Mouse (Mus musculus) neural tube, embryonic 12.5 days (tissue): ENCODE measurements around the gene Tor1aip2. TPM values are rescaled to one million over a fixed set of nuclear protein-coding genes. Genes with fewer than 3 reads are reported as not detected.
A peak's percentile ranks its signal among the peaks of the same experiment; 100 is the strongest.

Experiments used
- ATAC-seq: fragments of 200-750 bp; cut with Nextera tagmentation; 2 replicates; pipeline ENCODE4 v1.8.0; 2017; ENCODE audit warnings: low read depth, mild to moderate bottlenecking, moderate TSS enrichment, moderate library complexity; ENCODE audit not compliant: low FRiP score
- H3K27ac ChIP-seq: fragments of 300-500 bp; sonication (generic); 2 replicates; pipeline ENCODE4 v1.5.1; 2016
- H3K27me3 ChIP-seq: fragments of 300-500 bp; sonication (generic); replicated peaks from 2 replicates; pipeline ENCODE4 v1.6.1; 2016; ENCODE audit warnings: mild to moderate bottlenecking
- H3K36me3 ChIP-seq: fragments of 300-500 bp; sonication (generic); 2 replicates; pipeline ENCODE4 v1.6.1; 2016; ENCODE audit warnings: mild to moderate bottlenecking
- H3K4me1 ChIP-seq: fragments of 300-500 bp; sonication (generic); 2 replicates; pipeline ENCODE4 v1.6.1; 2016
- H3K4me2 ChIP-seq: fragments of 300-500 bp; sonication (generic); replicated peaks from 2 replicates; pipeline ENCODE4 v1.6.1; 2016; ENCODE audit warnings: mild to moderate bottlenecking
- H3K4me3 ChIP-seq: fragments of 300-500 bp; sonication (generic); 2 replicates; pipeline ENCODE4 v1.5.1; 2016
- H3K9ac ChIP-seq: fragments of 300-500 bp; sonication (generic); 2 replicates; pipeline ENCODE4 v1.6.1; 2016; ENCODE audit warnings: mild to moderate bottlenecking
- H3K9me3 ChIP-seq: fragments of 300-500 bp; sonication (generic); 2 replicates; pipeline ENCODE4 v1.6.1; 2016; ENCODE audit warnings: mild to moderate bottlenecking
- WGBS: fragments of 180-500 bp; shearing (Covaris S2); methylation state at CpG from one replicate; pipeline ENCODE4 v1.1.7; 2016; 5-methylcytosine and 5-hydroxymethylcytosine counted together
- polyA plus RNA-seq: library from polyadenylated mRNA; unstranded; fragments of >200 nt; fragmentation: Nextera tagmentation; extraction: Ambion mirVana; gene quantifications from 2 replicates; pipeline ENCODE4 v1.2.1, GENCODE M21; 2016

Gene Tor1aip2
- polyA plus RNA-seq, 1 experiment from 2014 or later: 90.9 TPM

GRCm38 (mm10) chr1:156043027-156043426 is 7.8 kb downstream of the Tor1aip2 start:
- Histone ChIP-seq H3K9me3 (no peaks in the 10 kb centered on the region), H3K4me2 (no peak overlapping the region), H3K4me3 (no peak overlapping the region), H3K36me3 (peaks cover 21% of the 10 kb centered on the region; the same call in 1 of the 2 replicates), H3K27me3 (no peaks in the 10 kb centered on the region), H3K9ac (no peak overlapping the region), H3K4me1 (peaks cover 12% of the 10 kb centered on the region), H3K27ac (no peak overlapping the region)
- 30% methylated on average over 4 of the region's 4 CpGs for WGBS
- ATAC-seq: no peak

- no peak overlapping the region for H3K4me3 ChIP-seq
- 83% methylated on average over 5 of the region's 5 CpGs for WGBS
- peaks cover 26% of the 10 kb centered on the region for H3K36me3 ChIP-seq
- no peak overlapping the region for H3K9ac ChIP-seq
- no peak for ATAC-seq
- H3K9me3 ChIP-seq: no peaks in the 10 kb centered on the region
- H3K4me1 ChIP-seq: peaks cover 12% of the 10 kb centered on the region
- H3K4me2 ChIP-seq: no peak overlapping the region
- no peaks in the 10 kb centered on the region for H3K27me3 ChIP-seq
- H3K27ac ChIP-seq: no peak overlapping the region
Measured at GRCm38 (mm10) chr1:156044211-156044611, 9.0 kb downstream of the Tor1aip2 start.

GRCm38 (mm10) chr1:156046688-156047087 is 11.5 kb downstream of the Tor1aip2 start:
- Histone ChIP-seq H3K9ac (no peak overlapping the region), H3K27ac (no peak overlapping the region), H3K36me3 (peaks cover 44% of the 10 kb centered on the region), H3K4me2 (no peak overlapping the region), H3K27me3 (no peaks in the 10 kb centered on the region), H3K4me1 (peaks cover 9% of the 10 kb centered on the region; the same call in 1 of the 2 replicates), H3K9me3 (no peaks in the 10 kb centered on the region), H3K4me3 (no peak overlapping the region)
- 81% methylated on average over 3 of the region's 3 CpGs for WGBS
- no peak for ATAC-seq

- Histone ChIP-seq H3K9ac (no peak overlapping the region), H3K27ac (no peak overlapping the region), H3K27me3 (no peaks in the 10 kb centered on the region), H3K4me1 (no peaks in the 10 kb centered on the region), H3K36me3 (peaks cover 30% of the 10 kb centered on the region), H3K4me2 (no peak overlapping the region), H3K9me3 (no peaks in the 10 kb centered on the region), H3K4me3 (no peak overlapping the region)
- ATAC-seq: no peak
- WGBS: 91% methylated on average over 2 of the region's 2 CpGs
Measured at GRCm38 (mm10) chr1:156058207-156058606, 23.0 kb downstream of the Tor1aip2 start.

GRCm38 (mm10) chr1:156062193-156062592 is 27.0 kb downstream of the Tor1aip2 start:
- Histone ChIP-seq H3K27ac (no peak overlapping the region), H3K4me2 (no peak overlapping the region), H3K27me3 (no peaks in the 10 kb centered on the region), H3K4me1 (no peaks in the 10 kb centered on the region), H3K9me3 (no peaks in the 10 kb centered on the region), H3K4me3 (no peak overlapping the region), H3K36me3 (peaks cover 45% of the 10 kb centered on the region), H3K9ac (no peak overlapping the region)
- ATAC-seq: no peak
- 91% methylated on average over 4 of the region's 4 CpGs for WGBS

GRCm38 (mm10) chr1:156066133-156066532 is 30.9 kb downstream of the Tor1aip2 start:
- H3K4me2 ChIP-seq: no peak overlapping the region
- H3K27me3 ChIP-seq: no peaks in the 10 kb centered on the region
- H3K9ac ChIP-seq: no peak overlapping the region
- ATAC-seq: no peak
- H3K36me3 ChIP-seq: peaks cover 41% of the 10 kb centered on the region
- H3K4me3 ChIP-seq: no peak overlapping the region
- H3K27ac ChIP-seq: no peak overlapping the region
- H3K4me1 ChIP-seq: no peaks in the 10 kb centered on the region
- WGBS: 66% methylated on average over 3 of the region's 3 CpGs
- no peaks in the 10 kb centered on the region for H3K9me3 ChIP-seq

- no peaks in the 10 kb centered on the region; the same call in 1 of the 2 replicates for H3K4me1 ChIP-seq
- no peak overlapping the region for H3K4me3 ChIP-seq
- no peak for ATAC-seq
- no peak overlapping the region for H3K9ac ChIP-seq
- 91% methylated on average over 14 of the region's 14 CpGs for WGBS
- H3K27ac ChIP-seq: no peak overlapping the region
- H3K9me3 ChIP-seq: no peaks in the 10 kb centered on the region
- no peaks in the 10 kb centered on the region for H3K27me3 ChIP-seq
- H3K36me3 ChIP-seq: peaks cover 12% of the 10 kb centered on the region
- no peak overlapping the region for H3K4me2 ChIP-seq
Measured at GRCm38 (mm10) chr1:156070106-156070505, 34.9 kb downstream of the Tor1aip2 start.

- Histone ChIP-seq H3K27ac (no peak overlapping the region), H3K36me3 (no peaks in the 10 kb centered on the region), H3K27me3 (no peaks in the 10 kb centered on the region), H3K9me3 (no peaks in the 10 kb centered on the region), H3K4me1 (no peaks in the 10 kb centered on the region; the same call in 1 of the 2 replicates), H3K9ac (no peak overlapping the region), H3K4me2 (no peak overlapping the region), H3K4me3 (no peak overlapping the region)
- no peak for ATAC-seq
- WGBS: 70% methylated on average over 15 of the region's 15 CpGs
Measured at GRCm38 (mm10) chr1:156073169-156073821, 38.1 kb downstream of the Tor1aip2 start.

GRCm38 (mm10) chr1:156074575-156074974 is 39.4 kb downstream of the Tor1aip2 start:
- H3K27ac ChIP-seq: no peak overlapping the region
- H3K4me2 ChIP-seq: no peak overlapping the region
- no peaks in the 10 kb centered on the region for H3K9me3 ChIP-seq
- no peak overlapping the region for H3K4me3 ChIP-seq
- H3K27me3 ChIP-seq: no peaks in the 10 kb centered on the region
- H3K9ac ChIP-seq: no peak overlapping the region
- H3K36me3 ChIP-seq: no peaks in the 10 kb centered on the region
- H3K4me1 ChIP-seq: no peaks in the 10 kb centered on the region; the same call in 1 of the 2 replicates
- no peak for ATAC-seq
- WGBS: 52% methylated on average over 8 of the region's 8 CpGs

- Histone ChIP-seq H3K4me3 (no peak overlapping the region), H3K36me3 (no peaks in the 10 kb centered on the region), H3K9ac (no peak overlapping the region), H3K9me3 (no peaks in the 10 kb centered on the region), H3K4me1 (no peaks in the 10 kb centered on the region; the same call in 1 of the 2 replicates), H3K27me3 (no peaks in the 10 kb centered on the region), H3K27ac (no peak overlapping the region), H3K4me2 (no peak overlapping the region)
- WGBS: 43% methylated on average over 4 of the region's 4 CpGs
- ATAC-seq: no peak
Measured at GRCm38 (mm10) chr1:156076474-156076873, 41.3 kb downstream of the Tor1aip2 start.

- 65% methylated on average over 3 of the region's 3 CpGs for WGBS
- Histone ChIP-seq H3K9me3 (no peaks in the 10 kb centered on the region), H3K4me2 (no peak overlapping the region), H3K27me3 (no peaks in the 10 kb centered on the region), H3K27ac (no peak overlapping the region), H3K36me3 (no peaks in the 10 kb centered on the region), H3K9ac (no peak overlapping the region), H3K4me1 (no peaks in the 10 kb centered on the region; the same call in 1 of the 2 replicates), H3K4me3 (no peak overlapping the region)
- no peak for ATAC-seq
Measured at GRCm38 (mm10) chr1:156077655-156078054, 42.5 kb downstream of the Tor1aip2 start.

GRCm38 (mm10) chr1:156084603-156085002 is 49.4 kb downstream of the Tor1aip2 start:
- no peak overlapping the region for H3K27ac ChIP-seq
- ATAC-seq: no peak
- no peak overlapping the region for H3K4me2 ChIP-seq

GRCm38 (mm10) chr1:156085770-156086169 is 50.6 kb downstream of the Tor1aip2 start:
- 61% methylated on average over 5 of the region's 5 CpGs for WGBS
- Histone ChIP-seq H3K36me3 (no peaks in the 10 kb centered on the region), H3K9ac (no peak overlapping the region), H3K4me2 (no peak overlapping the region), H3K27me3 (no peaks in the 10 kb centered on the region), H3K27ac (no peak overlapping the region), H3K9me3 (no peaks in the 10 kb centered on the region), H3K4me1 (peaks cover 8% of the 10 kb centered on the region; the same call in 1 of the 2 replicates), H3K4me3 (no peak overlapping the region)
- ATAC-seq: 0 out of 2 replicates have a peak, but pooled peaks have one; percentile 27

More at GRCm38 (mm10) chr1:156084603-156085002, 49.4 kb downstream of the Tor1aip2 start:
- Histone ChIP-seq H3K27me3 (no peaks in the 10 kb centered on the region), H3K36me3 (no peaks in the 10 kb centered on the region), H3K4me1 (0 out of 2 replicates have a peak, but pooled peaks cover under 1% of the 10 kb centered on the region), H3K4me3 (no peak overlapping the region), H3K9ac (no peak overlapping the region), H3K9me3 (no peaks in the 10 kb centered on the region)
- WGBS: 80% methylated on average over 3 of the region's 3 CpGs
